In the genomic region with DNA sequence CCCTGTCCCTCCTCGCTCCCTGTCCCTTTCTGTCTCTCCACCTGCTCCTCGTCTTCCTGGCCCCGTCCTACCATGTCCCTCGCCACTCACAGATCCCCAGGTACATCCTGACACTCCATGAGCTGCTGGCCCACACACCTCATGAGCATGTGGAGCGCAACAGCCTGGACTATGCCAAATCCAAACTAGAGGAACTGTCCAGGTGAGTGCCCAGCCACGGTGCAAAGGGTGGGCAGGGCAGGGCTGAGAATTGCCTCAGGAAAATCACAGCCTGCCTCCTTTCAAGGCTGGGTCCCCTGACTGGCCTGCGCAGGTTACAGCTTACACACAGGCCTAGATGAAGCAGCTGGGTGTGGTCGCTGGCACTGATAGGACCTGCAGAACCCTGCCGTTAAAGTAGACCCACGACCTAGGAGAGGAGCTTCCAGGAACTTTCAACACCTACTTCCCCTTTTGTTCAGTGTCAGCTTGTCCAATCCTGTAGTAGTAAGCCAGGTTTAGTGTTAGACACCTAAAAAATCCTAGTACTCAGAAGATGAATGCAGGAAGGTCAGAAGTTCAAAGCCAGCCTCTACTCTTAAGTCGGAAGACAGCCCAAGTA, we compare ENCODE assay signal across 23 mouse cellular contexts.
A peak's percentile ranks its signal among the peaks of the same experiment; 100 is the strongest.
DNase-seq lines count a peak whose midpoint lies in the region; ATAC-seq lines count a peak whose summit lies in the region.
"Had no signal": no experiment of that assay in that cellular context is flagged by ENCODE, and none has a peak within 500 bp of the region (broad histone marks: within the 10 kb centered on the region; RNA-seq: fewer than 3 reads in every experiment).

No protein-coding gene starts in this region.

- H3K36me3 ChIP-seq in intestine, embryonic 15.5 days, result no peaks in the 10 kb centered on the region
- H3K36me3 ChIP-seq in intestine, embryonic 16.5 days (ENCODE audit: control insufficient read depth, insufficient read depth, low read length), result no peaks in the 10 kb centered on the region
- H3K36me3 ChIP-seq: embryonic facial prominence, embryonic 13.5 days; heart, embryonic 12.5 days; hindbrain, embryonic 10.5 days had no signal

- no peak overlapping the region for H3K4me2 ChIP-seq in intestine, embryonic 15.5 days (replicated peaks)
- H3K4me2 ChIP-seq in intestine, embryonic 16.5 days (ENCODE audit: low read depth, low read length), result no peak overlapping the region
- H3K4me2 ChIP-seq: embryonic facial prominence, embryonic 13.5 days; forebrain, embryonic 13.5 days; heart, embryonic 12.5 days; hindbrain, embryonic 14.5 days had no signal

- ATAC-seq in intestine, embryonic 15.5 days, result 0 out of 2 replicates have a peak, but pooled peaks have one; percentile 14
- no peak for ATAC-seq in intestine, embryonic 16.5 days
- peak; percentile 68 for ATAC-seq in megakaryocyte, adult 5-6 weeks (ENCODE audit: poor library complexity, severe bottlenecking)
- ATAC-seq: activated CD4-positive, CD25-positive, alpha-beta regulatory T cell, adult 4 months; forebrain, embryonic 13.5 days; forebrain, postnatal 0 days; intestine, postnatal 0 days; Patski had no signal

- peak; percentile 35 for DNase-seq in testis, postnatal 10 days (ENCODE audit: low spot score)
- DNase-seq in testis, postnatal 14 days (ENCODE audit: low spot score), result no peak
- DNase-seq in MN1 (ENCODE audit: low spot score), result no peak
- DNase-seq in gastrocnemius, postnatal 10 days, result no peak
- DNase-seq: adrenal gland, postnatal 14 days; cerebellum, adult 18-20 months; cerebellum, adult 9-11 months; embryo, embryonic 11 days; forebrain, postnatal 0 days; gastrocnemius, adult 2 months; gastrocnemius, postnatal 36 days had no signal

- H3K4me3 ChIP-seq in intestine, embryonic 15.5 days (replicated peaks), result no peak overlapping the region
- H3K4me3 ChIP-seq in intestine, embryonic 16.5 days (ENCODE audit: low read length), result no peak overlapping the region
- H3K4me3 ChIP-seq: embryonic facial prominence, embryonic 13.5 days; forebrain, embryonic 13.5 days; gastrocnemius, adult 2 months; heart, adult 2 months; heart, embryonic 12.5 days; hindbrain, embryonic 10.5 days had no signal

- H3K27ac ChIP-seq in intestine, embryonic 15.5 days, result no peak overlapping the region
- no peak overlapping the region for H3K27ac ChIP-seq in intestine, embryonic 16.5 days (ENCODE audit: low read length)
- H3K27ac ChIP-seq: embryonic facial prominence, embryonic 13.5 days; forebrain, embryonic 13.5 days; gastrocnemius, adult 2 months; heart, adult 2 months; hindbrain, embryonic 10.5 days; hindbrain, embryonic 14.5 days had no signal

- no peak overlapping the region for H3K9ac ChIP-seq in intestine, embryonic 15.5 days
- no peak overlapping the region for H3K9ac ChIP-seq in intestine, embryonic 16.5 days (ENCODE audit: low read depth, low read length)
- H3K9ac ChIP-seq: embryonic facial prominence, embryonic 13.5 days; forebrain, embryonic 13.5 days; forebrain, postnatal 0 days; heart, embryonic 12.5 days; hindbrain, embryonic 14.5 days had no signal

- no peaks in the 10 kb centered on the region for H3K27me3 ChIP-seq in intestine, embryonic 15.5 days (replicated peaks)
- no peaks in the 10 kb centered on the region for H3K27me3 ChIP-seq in intestine, embryonic 16.5 days (replicated peaks; ENCODE audit: control insufficient read depth, insufficient read depth, low read length)
- H3K27me3 ChIP-seq: forebrain, embryonic 13.5 days had no signal

- WGBS in intestine, embryonic 15.5 days, result 66% methylated on average over 11 of the region's 11 CpGs
- WGBS in intestine, embryonic 16.5 days, result 74% methylated on average over 11 of the region's 11 CpGs

- H3K9me3 ChIP-seq in intestine, embryonic 15.5 days, result no peaks in the 10 kb centered on the region
- H3K9me3 ChIP-seq in intestine, embryonic 16.5 days (ENCODE audit: control insufficient read depth, low read length), result no peaks in the 10 kb centered on the region; the same call in 1 of the 2 replicates
- H3K9me3 ChIP-seq: embryonic facial prominence, embryonic 13.5 days; forebrain, embryonic 13.5 days; heart, embryonic 12.5 days; hindbrain, embryonic 10.5 days had no signal

- H3K4me1 ChIP-seq in intestine, embryonic 15.5 days (replicated peaks), result no peaks in the 10 kb centered on the region
- H3K4me1 ChIP-seq in intestine, embryonic 16.5 days (ENCODE audit: control insufficient read depth, insufficient read depth, low read length), result no peaks in the 10 kb centered on the region
- H3K4me1 ChIP-seq: embryonic facial prominence, embryonic 13.5 days; hindbrain, embryonic 10.5 days had no signal
